Mouse (Mus musculus) liver, embryonic 16.5 days (tissue): ENCODE data around the gene Kmt2a. TPM values are rescaled to one million over a fixed set of nuclear protein-coding genes. Genes with fewer than 3 reads are reported as not detected.

Experiments
- ATAC-seq: fragments of 200-750 bp; cut with Nextera tagmentation; 2 replicates; pipeline ENCODE4 v1.8.0; 2017; ENCODE audit warnings: low read depth, mild to moderate bottlenecking, moderate number of reproducible peaks, moderate library complexity
- H3K27ac ChIP-seq: fragments of 300-500 bp; sonication (generic); 2 replicates; pipeline ENCODE4 v1.5.1; 2014; ENCODE audit warnings: mild to moderate bottlenecking, low read length
- H3K27me3 ChIP-seq: fragments of 300-500 bp; sonication (generic); 2 replicates; pipeline ENCODE4 v1.6.1; 2014; ENCODE audit warnings: low read depth, low read length, mixed read lengths; ENCODE audit not compliant: control insufficient read depth, insufficient read depth
- H3K36me3 ChIP-seq: fragments of 300-500 bp; sonication (generic); 2 replicates; pipeline ENCODE4 v1.6.1; 2014; ENCODE audit warnings: mild to moderate bottlenecking; ENCODE audit not compliant: control insufficient read depth, insufficient read depth
- H3K4me1 ChIP-seq: fragments of 300-500 bp; sonication (generic); 2 replicates; pipeline ENCODE4 v1.6.1; 2014; ENCODE audit warnings: low read depth, low read length, mixed read lengths; ENCODE audit not compliant: control insufficient read depth
- H3K4me2 ChIP-seq: fragments of 300-500 bp; sonication (generic); 2 replicates; pipeline ENCODE4 v1.6.1; 2014; ENCODE audit warnings: low read depth, low read length, mixed read lengths
- H3K4me3 ChIP-seq: fragments of 300-500 bp; sonication (generic); 2 replicates; pipeline ENCODE4 v1.5.1; 2014; ENCODE audit warnings: low read depth, mild to moderate bottlenecking, low read length
- H3K9ac ChIP-seq: fragments of 300-500 bp; sonication (generic); 2 replicates; pipeline ENCODE4 v1.6.1; 2014; ENCODE audit warnings: low read depth, low read length
- H3K9me3 ChIP-seq: fragments of 300-500 bp; sonication (generic); replicated peaks from 2 replicates; pipeline ENCODE4 v1.6.1; 2016; ENCODE audit warnings: low read length; ENCODE audit not compliant: control insufficient read depth
- WGBS: fragments of 180-500 bp; shearing (Covaris S2); extraction: QIAGEN DNeasy Blood & Tissue Kit; methylation state at CpG from one replicate; pipeline ENCODE4 v1.1.7; 2014; ENCODE audit not compliant: insufficient replicate concordance; 5-methylcytosine and 5-hydroxymethylcytosine counted together
- polyA plus RNA-seq: library from polyadenylated mRNA; unstranded; fragments of >200 nt; fragmentation: Nextera tagmentation; extraction: Ambion mirVana; gene quantifications from 2 replicates; pipeline ENCODE4 v1.2.1, GENCODE M21; 2015

The Kmt2a gene
- polyA plus RNA-seq, 1 experiment from 2014 or later = 3.0 TPM

- no peaks in the 10 kb centered on the region for H3K36me3 ChIP-seq
- H3K4me1 ChIP-seq = peaks cover 12% of the 10 kb centered on the region
- ATAC-seq = no peak
Observed at GRCm38 (mm10) chr9:44874198-44874597, 6.9 kb downstream of the Kmt2a start.

GRCm38 (mm10) chr9:44873665-44874064, 7.4 kb downstream of the Kmt2a start:
- Histone ChIP-seq H3K27ac (no peak overlapping the region), H3K36me3 (no peaks in the 10 kb centered on the region), H3K27me3 (no peaks in the 10 kb centered on the region), H3K9me3 (no peaks in the 10 kb centered on the region), H3K4me3 (no peak overlapping the region), H3K4me1 (peaks cover 7% of the 10 kb centered on the region), H3K4me2 (no peak overlapping the region), H3K9ac (no peak overlapping the region)
- no peak for ATAC-seq
- WGBS = 62% methylated on average over 5 of the region's 5 CpGs

More at GRCm38 (mm10) chr9:44874198-44874597, 6.9 kb downstream of the Kmt2a start:
- no peak overlapping the region for H3K4me2 ChIP-seq
- no peak overlapping the region for H3K27ac ChIP-seq
- H3K4me3 ChIP-seq = no peak overlapping the region
- no peaks in the 10 kb centered on the region for H3K9me3 ChIP-seq
- H3K27me3 ChIP-seq = no peaks in the 10 kb centered on the region
- no peak overlapping the region for H3K9ac ChIP-seq

- Histone ChIP-seq H3K4me2 (no peak overlapping the region), H3K9me3 (no peaks in the 10 kb centered on the region), H3K4me1 (peaks cover 6% of the 10 kb centered on the region), H3K27me3 (no peaks in the 10 kb centered on the region), H3K27ac (no peak overlapping the region), H3K9ac (no peak overlapping the region), H3K36me3 (peaks cover 3% of the 10 kb centered on the region), H3K4me3 (no peak overlapping the region)
- WGBS = 73% methylated on average over 13 of the region's 13 CpGs
- ATAC-seq = no peak
Observed at GRCm38 (mm10) chr9:44868336-44869094, 12.6 kb downstream of the Kmt2a start.

GRCm38 (mm10) chr9:44867664-44868063, 13.4 kb downstream of the Kmt2a start:
- Histone ChIP-seq H3K9me3 (no peaks in the 10 kb centered on the region), H3K36me3 (peaks cover 3% of the 10 kb centered on the region), H3K27me3 (no peaks in the 10 kb centered on the region), H3K27ac (no peak overlapping the region), H3K9ac (no peak overlapping the region), H3K4me3 (no peak overlapping the region), H3K4me2 (no peak overlapping the region), H3K4me1 (peaks cover 4% of the 10 kb centered on the region)
- no peak for ATAC-seq
- 38% methylated on average over 3 of the region's 3 CpGs for WGBS

GRCm38 (mm10) chr9:44866501-44867240, 14.4 kb downstream of the Kmt2a start:
- H3K27me3 ChIP-seq = no peaks in the 10 kb centered on the region
- peaks cover 4% of the 10 kb centered on the region for H3K4me1 ChIP-seq
- H3K4me2 ChIP-seq = no peak overlapping the region
- H3K9me3 ChIP-seq = no peaks in the 10 kb centered on the region
- peaks cover 3% of the 10 kb centered on the region for H3K36me3 ChIP-seq
- no peak overlapping the region for H3K9ac ChIP-seq
- ATAC-seq = no peak
- H3K27ac ChIP-seq = no peak overlapping the region
- 64% methylated on average over 9 of the region's 9 CpGs for WGBS
- H3K4me3 ChIP-seq = no peak overlapping the region

- Histone ChIP-seq H3K4me2 (no peak overlapping the region), H3K27me3 (no peaks in the 10 kb centered on the region), H3K36me3 (peaks cover 10% of the 10 kb centered on the region), H3K27ac (no peak overlapping the region), H3K4me1 (no peaks in the 10 kb centered on the region), H3K4me3 (no peak overlapping the region), H3K9ac (no peak overlapping the region), H3K9me3 (0 out of 2 replicates have a peak, but pooled peaks cover 3% of the 10 kb centered on the region)
- ATAC-seq = no peak
Observed at GRCm38 (mm10) chr9:44861121-44861520, 20.0 kb downstream of the Kmt2a start.

GRCm38 (mm10) chr9:44858657-44859056, 22.4 kb downstream of the Kmt2a start:
- H3K4me3 ChIP-seq = no peak overlapping the region
- no peak overlapping the region for H3K9ac ChIP-seq
- 0 out of 2 replicates have a peak, but pooled peaks cover 3% of the 10 kb centered on the region for H3K9me3 ChIP-seq
- H3K36me3 ChIP-seq = peaks cover 6% of the 10 kb centered on the region; the same call in 1 of the 2 replicates
- H3K4me2 ChIP-seq = no peak overlapping the region
- no peak for ATAC-seq
- WGBS = 77% methylated on average over 3 of the region's 3 CpGs
- no peak overlapping the region for H3K27ac ChIP-seq
- H3K27me3 ChIP-seq = no peaks in the 10 kb centered on the region
- H3K4me1 ChIP-seq = no peaks in the 10 kb centered on the region

GRCm38 (mm10) chr9:44857405-44857992, 23.6 kb downstream of the Kmt2a start:
- Histone ChIP-seq H3K27me3 (no peaks in the 10 kb centered on the region), H3K9ac (no peak overlapping the region), H3K36me3 (peaks cover 6% of the 10 kb centered on the region; the same call in 1 of the 2 replicates), H3K4me2 (no peak overlapping the region), H3K4me3 (no peak overlapping the region), H3K27ac (no peak overlapping the region), H3K9me3 (0 out of 2 replicates have a peak, but pooled peaks cover 3% of the 10 kb centered on the region), H3K4me1 (no peaks in the 10 kb centered on the region)
- ATAC-seq = no peak
- 83% methylated on average over 17 of the region's 17 CpGs for whole genome bisulfite sequencing

GRCm38 (mm10) chr9:44855153-44855552, 25.9 kb downstream of the Kmt2a start:
- Histone ChIP-seq H3K4me2 (no peak overlapping the region), H3K9ac (no peak overlapping the region), H3K27me3 (no peaks in the 10 kb centered on the region), H3K9me3 (no peaks in the 10 kb centered on the region), H3K4me3 (no peak overlapping the region), H3K4me1 (no peaks in the 10 kb centered on the region), H3K27ac (no peak overlapping the region), H3K36me3 (no peaks in the 10 kb centered on the region)
- no peak for ATAC-seq
- 68% methylated on average over 6 of the region's 6 CpGs for WGBS
